Mouse (Mus musculus) thymus, postnatal 10 days (tissue): ENCODE measurements around the gene Cacna2d3.

Experiments used
- DNase-seq, 2 experiments: peaks; one replicate each; pipeline ENCODE4 v3.0.0; 2021; ENCODE audit warnings: low spot score in 2 of 2

The Cacna2d3 gene

GRCm38 (mm10) chr14:29061491-29061890, 660.2 kb downstream of the Cacna2d3 start:
- no peak for DNase-seq

- no peak for DNase-seq
Measured at GRCm38 (mm10) chr14:29060679-29061078, 661.0 kb downstream of the Cacna2d3 start.

GRCm38 (mm10) chr14:29051951-29052835, 669.5 kb downstream of the Cacna2d3 start:
- DNase-seq, result no peak

- no peak for DNase-seq
Measured at GRCm38 (mm10) chr14:29042355-29042754, 679.3 kb downstream of the Cacna2d3 start.

- no peak for DNase-seq
Measured at GRCm38 (mm10) chr14:29041498-29041897, 680.2 kb downstream of the Cacna2d3 start.

- no peak for DNase-seq
Measured at GRCm38 (mm10) chr14:29040606-29041364, 680.9 kb downstream of the Cacna2d3 start.

GRCm38 (mm10) chr14:29038246-29038645, 683.4 kb downstream of the Cacna2d3 start:
- DNase-seq, result no peak

- DNase-seq, result no peak
Measured at GRCm38 (mm10) chr14:29031858-29032395, 689.7 kb downstream of the Cacna2d3 start.

- no peak for DNase-seq
Measured at GRCm38 (mm10) chr14:29030519-29030918, 691.1 kb downstream of the Cacna2d3 start.

GRCm38 (mm10) chr14:29029896-29030420, 691.7 kb downstream of the Cacna2d3 start:
- DNase-seq, result no peak

GRCm38 (mm10) chr14:29029107-29029469, 692.6 kb downstream of the Cacna2d3 start:
- no peak for DNase-seq

- DNase-seq, result no peak
Measured at GRCm38 (mm10) chr14:29028391-29029106, 693.1 kb downstream of the Cacna2d3 start.

GRCm38 (mm10) chr14:29027276-29027675, 694.4 kb downstream of the Cacna2d3 start:
- no peak for DNase-seq

- no peak for DNase-seq
Measured at GRCm38 (mm10) chr14:29025335-29025734, 696.3 kb downstream of the Cacna2d3 start.

GRCm38 (mm10) chr14:29023246-29023645, 698.4 kb downstream of the Cacna2d3 start:
- no peak for DNase-seq

- no peak for DNase-seq
Measured at GRCm38 (mm10) chr14:29021295-29021694, 700.4 kb downstream of the Cacna2d3 start.

GRCm38 (mm10) chr14:29018316-29019000, 703.2 kb downstream of the Cacna2d3 start:
- no peak for DNase-seq

GRCm38 (mm10) chr14:29017883-29018282, 703.8 kb downstream of the Cacna2d3 start, which contains the start of gene Lrtm1:
Lrtm1 (plus strand) TSS chr14:29018208.
- DNase-seq, result no peak

- DNase-seq, result no peak
Measured at GRCm38 (mm10) chr14:29015896-29016295, 705.8 kb downstream of the Cacna2d3 start.

- no peak for DNase-seq
Measured at GRCm38 (mm10) chr14:29014680-29015079, 707.0 kb downstream of the Cacna2d3 start.

- no peak for DNase-seq
Measured at GRCm38 (mm10) chr14:29013161-29013560, 708.5 kb downstream of the Cacna2d3 start.
